Mouse (Mus musculus): ENCODE measurements around the gene Phox2a. TPM values are rescaled to one million over a fixed set of nuclear protein-coding genes. Genes with fewer than 3 reads are reported as not detected.

The Phox2a gene
- polyA plus RNA-seq, 1 experiment = 0.07 TPM

- Histone ChIP-seq H3K36me3 (ENCODE audit: control insufficient read depth, insufficient read depth, low read length) (no peaks in the 10 kb centered on the region), H3K4me3 (ENCODE audit: extremely low read depth, insufficient read depth, insufficient read length) (no peak overlapping the region), H3K27me3 (ENCODE audit: control insufficient read depth, insufficient read depth, low read length) (no peaks in the 10 kb centered on the region), H3K4me1 (ENCODE audit: control insufficient read depth, insufficient read depth, insufficient read length) (no peaks in the 10 kb centered on the region), H3K27ac (ENCODE audit: insufficient read depth, low read length) (no peak overlapping the region)
- no peak for TF ChIP-seq CTCF (IDR thresholded peaks at IDR 0.05; ENCODE audit: extremely low read depth, insufficient read depth, insufficient read length, insufficient replicate concordance)
- 85% methylated on average over 13 of the region's 13 CpGs for WGBS
- no peak for DNase-seq (ENCODE audit: low read depth in 1 of 2, low spot score in 2 of 2)
Measured at GRCm38 (mm10) chr7:101868241-101869162, 50.4 kb downstream of the Phox2a start.

GRCm38 (mm10) chr7:101869163-101869500, 51.0 kb downstream of the Phox2a start:
- no peak for DNase-seq (ENCODE audit: low read depth in 1 of 2, low spot score in 2 of 2)
- no peak overlapping the region for H3K4me3 ChIP-seq (ENCODE audit: extremely low read depth, insufficient read depth, insufficient read length)

GRCm38 (mm10) chr7:101870629-101871028, 52.5 kb downstream of the Phox2a start, which contains the start of gene Folr1:
Folr1 (minus strand) TSS chr7:101870788.
- no peak within 1 kb of the TSS for H3K27ac ChIP-seq (ENCODE audit: insufficient read depth, low read length)
- DNase-seq (ENCODE audit: low read depth in 1 of 2, low spot score in 2 of 2) = no peak
- 79% methylated on average over 2 of the region's 2 CpGs for WGBS

More at GRCm38 (mm10) chr7:101869163-101869500, 51.0 kb downstream of the Phox2a start:
- TF ChIP-seq POLR2A (IDR thresholded peaks at IDR 0.05; ENCODE audit: low read depth, low read length) = no peak
- TF ChIP-seq CTCF (IDR thresholded peaks at IDR 0.05; ENCODE audit: extremely low read depth, insufficient read depth, insufficient read length, insufficient replicate concordance) = no peak
- Histone ChIP-seq H3K27ac (ENCODE audit: insufficient read depth, low read length) (no peak overlapping the region), H3K4me1 (ENCODE audit: control insufficient read depth, insufficient read depth, insufficient read length) (no peaks in the 10 kb centered on the region), H3K36me3 (ENCODE audit: control insufficient read depth, insufficient read depth, low read length) (no peaks in the 10 kb centered on the region), H3K27me3 (ENCODE audit: control insufficient read depth, insufficient read depth, low read length) (no peaks in the 10 kb centered on the region)
- WGBS = 91% methylated on average over 7 of the region's 7 CpGs

GRCm38 (mm10) chr7:101871296-101871695, 53.2 kb downstream of the Phox2a start:
- WGBS = 81% methylated on average over 3 of the region's 3 CpGs
- Histone ChIP-seq H3K4me1 (ENCODE audit: control insufficient read depth, insufficient read depth, insufficient read length) (no peaks in the 10 kb centered on the region), H3K36me3 (ENCODE audit: control insufficient read depth, insufficient read depth, low read length) (no peaks in the 10 kb centered on the region), H3K27me3 (ENCODE audit: control insufficient read depth, insufficient read depth, low read length) (no peaks in the 10 kb centered on the region), H3K4me3 (ENCODE audit: extremely low read depth, insufficient read depth, insufficient read length) (no peak overlapping the region), H3K27ac (ENCODE audit: insufficient read depth, low read length) (no peak overlapping the region)
- no peak for TF ChIP-seq CTCF (IDR thresholded peaks at IDR 0.05; ENCODE audit: extremely low read depth, insufficient read depth, insufficient read length, insufficient replicate concordance)
- DNase-seq (ENCODE audit: low read depth in 1 of 2, low spot score in 2 of 2) = no peak

More at GRCm38 (mm10) chr7:101870629-101871028, 52.5 kb downstream of the Phox2a start, which contains the start of gene Folr1:
- Histone ChIP-seq H3K4me3 (ENCODE audit: extremely low read depth, insufficient read depth, insufficient read length) (no peak within 1 kb of the TSS), H3K4me1 (ENCODE audit: control insufficient read depth, insufficient read depth, insufficient read length) (no peaks in the 10 kb centered on the region), H3K27me3 (ENCODE audit: control insufficient read depth, insufficient read depth, low read length) (no peaks in the 10 kb centered on the region), H3K36me3 (ENCODE audit: control insufficient read depth, insufficient read depth, low read length) (no peaks in the 10 kb centered on the region)
- TF ChIP-seq POLR2A (IDR thresholded peaks at IDR 0.05; ENCODE audit: low read depth, low read length) (no peak), CTCF (IDR thresholded peaks at IDR 0.05; ENCODE audit: extremely low read depth, insufficient read depth, insufficient read length, insufficient replicate concordance) (no peak)

Other genes with a start within 250 kb of the Phox2a start
- 9.5 and 11.7 TPM in 2 replicates for gene Art2b, start 232.7 kb upstream of the Phox2a start, polyA plus RNA-seq (2012; rRNA removed)
- gene Clpb, start 154.7 kb upstream of the Phox2a start, polyA plus RNA-seq (2012; rRNA removed) = 6.5 TPM in 2 replicates
- gene Inppl1, start 19.9 kb downstream of the Phox2a start, polyA plus RNA-seq (2012; rRNA removed) = 43.3 and 54.4 TPM in 2 replicates
- 0.75 and 1.4 TPM in 2 replicates for gene Folr2, start 38.9 kb downstream of the Phox2a start, polyA plus RNA-seq (2012; rRNA removed)
- gene Anapc15, start 45.4 kb downstream of the Phox2a start, polyA plus RNA-seq (2012; rRNA removed) = 34.4 and 37.1 TPM in 2 replicates
- 0.51 and 0.76 TPM in 2 replicates for gene Folr1, start 52.5 kb downstream of the Phox2a start, polyA plus RNA-seq (2012; rRNA removed)
- 117 and 136 TPM in 2 replicates for gene Lamtor1, start 87.6 kb downstream of the Phox2a start, polyA plus RNA-seq (2012; rRNA removed)
- 0.07 and 0.15 TPM in 2 replicates for gene Tomt, start 88.0 kb downstream of the Phox2a start, polyA plus RNA-seq (2012; rRNA removed)
- gene Lrrc51, start 115.6 kb downstream of the Phox2a start, polyA plus RNA-seq (2012; rRNA removed) = 2.5 and 2.8 TPM in 2 replicates
- 89.8 and 96.9 TPM in 2 replicates for gene Numa1, start 115.8 kb downstream of the Phox2a start, polyA plus RNA-seq (2012; rRNA removed)
- gene Il18bp, start 200.4 kb downstream of the Phox2a start, polyA plus RNA-seq (2012; rRNA removed) = 24.5 and 27.4 TPM in 2 replicates
- gene Rnf121, start 247.2 kb downstream of the Phox2a start, polyA plus RNA-seq (2012; rRNA removed) = 14.2 and 17.7 TPM in 2 replicates
- 18.3 and 21.5 TPM in 2 replicates for gene Xndc1, start 247.2 kb downstream of the Phox2a start, polyA plus RNA-seq (2012; rRNA removed)
- 2.6 and 4.9 TPM in 2 replicates for gene Xntrpc, start 247.4 kb downstream of the Phox2a start, polyA plus RNA-seq (2012; rRNA removed)

All from spleen, adult 2 months (tissue).